Mouse (Mus musculus): ENCODE measurements around the gene Cpne4. TPM values are rescaled to one million over a fixed set of nuclear protein-coding genes. Genes with fewer than 3 reads are reported as not detected.

The Cpne4 gene
- polyA plus RNA-seq (2021; fragmentation: Nextera tagmentation) = 69.6 and 76.6 TPM in 2 replicates
- long read RNA-seq, experiment 1, partial matches to known transcripts = 16 of 74 reads
- long read RNA-seq, experiment 1, other reads (novel, unspliced or antisense) = 55 of 74 reads
- long read RNA-seq, experiment 2, transcript Cpne4-201 (16 exons, 3,959 nt) = major isoform, 35 of 180 reads
- long read RNA-seq, experiment 2, partial matches to known transcripts = 20 of 180 reads
- long read RNA-seq, experiment 2, other reads (novel, unspliced or antisense) = 125 of 180 reads

GRCm38 (mm10) chr9:104546986-104547385, at the start of gene Cpne4:
TSS of gene Cpne4 (plus strand) at chr9:104547286.

GRCm38 (mm10) chr9:105053147-105053557, 506.1 kb downstream of the Cpne4 start, which contains the start of gene Mrpl3:
TSS of gene Mrpl3 (plus strand) at chr9:105053239.

Small RNA genes lying within 50 kb of the gene (microRNA-seq; reads per million reads assigned to microRNA genes)
- gene Gm23391 = not detected

Other genes starting within 250 kb of the Cpne4 start
- not detected in 2 replicates for gene Acpp, start 209.5 kb upstream of the Cpne4 start, polyA plus RNA-seq (2021; fragmentation: Nextera tagmentation)